Mouse (Mus musculus) ES-Bruce4 (cell line): Measurements from ENCODE around the gene Spns2. TPM values are rescaled to one million over a fixed set of nuclear protein-coding genes. Genes with fewer than 3 reads are reported as not detected.
A peak's percentile ranks its signal among the peaks of the same experiment; 100 is the strongest.
"Not testable (repeated sequence)": the region's sequence is repeated elsewhere in the genome, so short reads cannot be mapped to it uniquely, and the experiment has no call there.

Experiments used
- H3K27ac ChIP-seq: 2 replicates; pipeline ENCODE4 v1.5.1; 2012; ENCODE audit warnings: low read length, inconsistent platforms; ENCODE audit not compliant: insufficient read depth
- H3K27me3 ChIP-seq: 2 replicates; pipeline ENCODE4 v1.6.1; 2012; ENCODE audit warnings: mild to moderate bottlenecking, low read length, inconsistent platforms; ENCODE audit not compliant: control insufficient read depth, poor library complexity, insufficient read depth, severe bottlenecking
- H3K36me3 ChIP-seq: 2 replicates; pipeline ENCODE4 v1.6.1; 2012; ENCODE audit warnings: inconsistent platforms, mild to moderate bottlenecking, low read length, moderate library complexity; ENCODE audit not compliant: control insufficient read depth, poor library complexity, insufficient read depth, severe bottlenecking
- H3K4me1 ChIP-seq: one replicate; pipeline ENCODE4 v1.8.1; 2011; ENCODE audit warnings: low read length; ENCODE audit not compliant: control insufficient read depth, insufficient read depth
- H3K4me3 ChIP-seq: 2 replicates; pipeline ENCODE4 v1.5.1; 2011; ENCODE audit warnings: low read depth, mild to moderate bottlenecking, low read length
- H3K9ac ChIP-seq: 2 replicates; pipeline ENCODE4 v1.6.1; 2012; ENCODE audit warnings: low read depth, mild to moderate bottlenecking, inconsistent platforms; ENCODE audit not compliant: poor library complexity, severe bottlenecking
- H3K9me3 ChIP-seq: replicated peaks from 2 replicates; pipeline ENCODE4 v1.6.1; 2012; ENCODE audit warnings: mild to moderate bottlenecking, low read length, inconsistent platforms; ENCODE audit not compliant: control insufficient read depth, poor library complexity, insufficient read depth, severe bottlenecking
- CTCF ChIP-seq: IDR thresholded peaks from one replicate; pipeline ENCODE4 v1.8.1; 2011; ENCODE audit warnings: low read depth, low read length
- EP300 ChIP-seq: IDR thresholded peaks from 2 replicates; pipeline ENCODE4 v1.6.1; 2011; ENCODE audit warnings: low read depth, low read length; ENCODE audit not compliant: insufficient read depth
- POLR2A ChIP-seq: IDR thresholded peaks from one replicate; pipeline ENCODE4 v1.8.1; 2011; ENCODE audit warnings: low read length; ENCODE audit not compliant: insufficient read depth
- polyA plus RNA-seq: library from polyadenylated mRNA; stranded (reverse); fragments of >200 nt; gene quantifications from 2 replicates; pipeline ENCODE4 v1.2.4, GENCODE M21; 2011; ENCODE audit warnings: low read depth; ENCODE audit not compliant: missing spikeins, insufficient read depth, insufficient read length

Spns2 gene
- polyA plus RNA-seq, 1 experiment, result 0.48 TPM

DNA sequence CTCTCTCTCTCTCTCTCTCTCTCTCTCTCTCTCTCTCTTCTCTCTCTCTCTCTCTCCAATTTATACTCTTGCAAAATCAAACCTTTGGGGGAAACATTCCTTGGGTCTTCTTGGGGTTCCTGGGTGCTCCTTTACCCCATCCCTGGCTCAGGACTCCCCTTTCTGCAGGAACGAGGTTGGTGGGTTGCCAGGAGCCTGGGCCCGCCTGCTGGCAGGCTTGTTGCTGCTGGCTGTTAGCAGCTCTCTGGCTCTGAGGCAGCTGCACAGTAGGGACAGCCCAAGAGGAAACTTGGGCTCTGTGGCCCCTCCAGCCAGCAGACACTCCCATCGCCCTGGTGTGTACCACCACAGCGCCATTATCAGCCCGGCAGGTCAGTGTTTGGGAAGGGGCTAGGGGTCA, 53.4 kb downstream of the Spns2 start:
- Histone ChIP-seq H3K9me3 (no peaks in the 10 kb centered on the region), H3K4me1 (peaks cover 1% of the 10 kb centered on the region), H3K4me3 (no peak overlapping the region), H3K9ac (no peak overlapping the region), H3K27me3 (no peaks in the 10 kb centered on the region), H3K36me3 (no peaks in the 10 kb centered on the region), H3K27ac (no peak overlapping the region)
- TF ChIP-seq POLR2A, result no peak

DNA sequence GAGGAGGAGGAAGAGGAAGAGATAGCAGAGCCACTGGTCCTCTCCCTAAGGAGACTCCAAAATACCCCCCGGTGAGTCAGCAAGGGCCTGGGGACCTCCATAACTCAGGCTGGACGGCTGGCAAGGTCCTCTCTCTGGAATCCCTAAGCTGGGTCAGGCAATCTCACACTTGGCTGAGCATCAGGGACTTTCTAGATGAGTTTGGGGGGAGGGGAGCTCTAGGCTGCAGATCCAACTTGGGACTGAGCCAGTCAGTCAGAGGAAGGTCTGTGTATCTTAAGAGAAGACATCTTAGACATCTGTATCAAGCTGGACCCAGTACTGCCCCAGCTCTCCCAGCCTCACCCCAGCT, 54.0 kb downstream of the Spns2 start:
- H3K9me3 ChIP-seq, result no peaks in the 10 kb centered on the region
- peaks cover 1% of the 10 kb centered on the region for H3K4me1 ChIP-seq
- H3K36me3 ChIP-seq, result no peaks in the 10 kb centered on the region
- H3K4me3 ChIP-seq, result no peak overlapping the region
- H3K27ac ChIP-seq, result no peak overlapping the region
- TF ChIP-seq EP300 (no peak), POLR2A (no peak), CTCF (no peak)
- no peak overlapping the region for H3K9ac ChIP-seq
- H3K27me3 ChIP-seq, result no peaks in the 10 kb centered on the region

DNA sequence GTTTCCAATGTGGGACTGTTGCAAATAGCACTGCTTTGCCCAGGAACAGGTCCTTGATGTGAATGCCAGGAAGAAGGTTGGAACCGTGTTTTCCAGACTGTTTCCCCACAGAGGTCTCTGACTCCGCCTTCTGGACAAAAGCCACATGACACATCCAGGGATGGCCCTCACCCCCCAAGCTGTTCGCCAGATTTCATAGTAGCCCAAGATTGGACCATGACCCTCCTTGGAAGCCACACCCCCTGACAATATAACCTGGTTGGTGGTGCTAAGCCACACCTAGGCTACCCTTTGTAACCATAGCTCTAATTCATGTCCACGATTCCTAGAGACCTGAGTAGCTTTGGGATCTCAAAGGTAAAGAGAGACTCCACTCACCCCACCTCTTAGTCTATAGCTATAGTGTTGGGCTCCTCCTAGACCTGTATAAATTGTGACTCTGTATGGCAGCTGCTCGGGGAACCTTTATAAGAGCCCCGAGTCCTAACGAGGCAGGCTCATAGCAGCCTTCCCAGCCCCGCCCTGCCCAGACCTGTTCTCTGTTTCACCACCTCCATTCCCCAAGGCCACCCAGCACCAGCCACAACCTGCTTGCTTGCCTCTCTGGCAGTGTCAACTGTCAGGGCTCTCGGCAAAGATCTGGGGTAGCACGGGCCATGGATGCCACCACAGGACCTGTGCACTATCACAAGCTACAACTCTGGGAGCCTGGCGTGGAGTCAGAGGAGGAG, 54.6 kb downstream of the Spns2 start, which contains the start of gene Ggt6:
Ggt6 (plus strand) TSS at position 564 of the 731 bp plus-strand sequence.
- Histone ChIP-seq H3K4me3 (no peak within 1 kb of the TSS), H3K4me1 (peaks cover 1% of the 10 kb centered on the region), H3K36me3 (no peaks in the 10 kb centered on the region), H3K27ac (no peak within 1 kb of the TSS), H3K9ac (no peak within 1 kb of the TSS), H3K9me3 (no peaks in the 10 kb centered on the region), H3K27me3 (no peaks in the 10 kb centered on the region)
- TF ChIP-seq EP300 (no peak), POLR2A (no peak), CTCF (no peak)

DNA sequence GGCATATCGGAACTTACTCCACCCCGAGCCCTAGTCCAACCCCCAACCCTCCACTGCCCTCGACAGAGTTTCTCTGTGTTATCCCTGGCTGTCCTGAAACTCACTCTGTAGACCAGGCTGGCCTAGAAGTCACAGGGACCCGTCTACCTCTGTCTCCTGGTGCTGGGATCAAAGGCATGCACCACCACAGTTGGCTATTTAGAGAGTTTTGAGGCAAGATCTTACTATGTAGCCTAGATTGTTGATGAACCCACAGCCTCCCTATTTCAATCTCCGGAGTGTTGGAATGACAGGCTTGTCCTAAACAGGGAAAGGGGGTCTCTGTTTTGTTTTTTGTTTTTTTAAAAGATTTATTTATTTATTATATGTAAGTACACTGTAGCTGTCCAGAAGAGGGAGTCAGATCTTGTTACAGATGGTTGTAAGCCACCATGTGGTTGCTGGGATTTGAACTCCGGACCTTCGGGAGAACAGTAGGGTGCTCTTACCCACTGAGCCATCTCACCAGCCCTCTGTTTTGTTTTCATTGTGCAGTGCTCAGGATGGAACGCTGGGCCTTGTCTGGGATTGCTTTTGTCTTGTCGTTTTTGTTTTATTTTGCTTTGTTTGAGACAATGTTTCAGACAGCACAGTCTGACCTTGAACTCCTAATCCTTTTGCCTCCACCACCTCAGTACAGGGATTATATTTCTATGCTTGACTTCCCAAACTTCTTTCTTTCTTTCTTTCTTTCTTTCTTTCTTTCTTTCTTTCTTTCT, 59.2 kb downstream of the Spns2 start:
- not testable (repeated sequence) for H3K27me3 ChIP-seq, H3K9me3 ChIP-seq, H3K9ac ChIP-seq, H3K36me3 ChIP-seq, H3K4me1 ChIP-seq, H3K4me3 ChIP-seq, H3K27ac ChIP-seq

DNA sequence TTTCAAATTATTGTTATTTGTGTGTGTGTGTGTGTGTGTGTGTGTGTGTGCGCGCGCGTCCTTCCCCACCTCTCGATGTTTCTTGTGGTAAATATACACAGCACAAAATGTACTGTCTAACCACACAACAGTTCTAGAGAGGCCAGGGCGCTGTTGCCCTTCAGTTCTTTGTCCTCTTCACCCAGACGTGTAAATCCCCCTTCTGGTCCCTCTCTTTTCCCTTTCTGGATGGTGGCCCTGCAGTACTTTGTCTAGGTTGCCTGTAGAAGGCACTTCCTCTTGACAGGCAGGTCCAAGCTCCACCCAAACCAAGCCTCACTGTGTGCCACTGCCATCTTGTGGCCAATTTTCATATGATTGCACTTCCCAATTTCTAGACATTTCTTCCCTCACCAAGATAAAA, 60.4 kb downstream of the Spns2 start:
- TF ChIP-seq CTCF (peak; percentile 89), EP300 (no peak)
- H3K4me3 ChIP-seq, result peak overlapping the region; percentile 15; the same call in 1 of the 2 replicates
- no peaks in the 10 kb centered on the region for H3K36me3 ChIP-seq
- no peak overlapping the region for H3K27ac ChIP-seq
- H3K27me3 ChIP-seq, result no peaks in the 10 kb centered on the region; the same call in 1 of the 2 replicates
- no peak overlapping the region for H3K9ac ChIP-seq
- H3K4me1 ChIP-seq, result no peaks in the 10 kb centered on the region
- no peaks in the 10 kb centered on the region for H3K9me3 ChIP-seq

DNA sequence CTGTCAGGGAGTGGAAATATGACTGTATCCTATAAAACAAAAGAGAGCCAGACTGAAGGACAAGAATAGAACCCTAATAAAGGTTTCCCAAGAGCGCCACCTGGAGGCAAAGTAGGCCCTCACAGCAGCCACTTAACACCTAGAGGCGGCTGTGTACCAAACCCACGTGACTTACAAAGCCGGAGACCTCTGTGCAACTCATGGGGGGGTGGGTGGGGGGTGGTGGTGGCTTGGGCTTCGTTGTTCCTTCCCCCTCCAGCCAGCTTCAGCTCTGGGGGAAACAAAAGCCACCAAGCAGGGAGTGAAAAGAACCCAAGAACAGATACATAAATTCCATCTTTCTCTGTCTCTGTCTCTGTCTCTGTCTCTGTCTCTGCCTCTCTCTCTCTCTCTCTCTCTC, 61.0 kb downstream of the Spns2 start:
- no peaks in the 10 kb centered on the region for H3K36me3 ChIP-seq
- H3K27me3 ChIP-seq, result no peaks in the 10 kb centered on the region; the same call in 1 of the 2 replicates
- no peak overlapping the region for H3K27ac ChIP-seq
- no peaks in the 10 kb centered on the region for H3K9me3 ChIP-seq
- H3K9ac ChIP-seq, result no peak overlapping the region
- peak; percentile 63 for TF ChIP-seq CTCF
- TF ChIP-seq EP300, result no peak
- no peak for TF ChIP-seq POLR2A
- H3K4me1 ChIP-seq, result no peaks in the 10 kb centered on the region
- H3K4me3 ChIP-seq, result no peak overlapping the region
